Mouse (Mus musculus): Measurements from ENCODE around the gene Kxd1. TPM values are rescaled to one million over a fixed set of nuclear protein-coding genes. Genes with fewer than 3 reads are reported as not detected.

Kxd1 gene
- 92.8 and 107 TPM in 2 replicates for polyA plus RNA-seq (2012; rRNA removed)

- no peak for DNase-seq (ENCODE audit: low read depth)
Observed at GRCm38 (mm10) chr8:70527512-70528181, at the start of gene Kxd1, which contains the start of gene Fkbp8. Gene Kxd1, minus strand, starts transcription at chr8:70527956. Gene Fkbp8, plus strand, starts transcription at chr8:70527724.

GRCm38 (mm10) chr8:70577207-70577606 is 49.5 kb upstream of the Kxd1 start:
- DNase-seq (ENCODE audit: low read depth) = no peak

- no peak for DNase-seq (ENCODE audit: low read depth)
Observed at GRCm38 (mm10) chr8:70574915-70575314, 47.2 kb upstream of the Kxd1 start.

- DNase-seq (ENCODE audit: low read depth) = no peak
Observed at GRCm38 (mm10) chr8:70574302-70574701, 46.5 kb upstream of the Kxd1 start.

GRCm38 (mm10) chr8:70570990-70571389 is 43.2 kb upstream of the Kxd1 start:
- no peak for DNase-seq (ENCODE audit: low read depth)

GRCm38 (mm10) chr8:70570360-70570759 is 42.6 kb upstream of the Kxd1 start:
- no peak for DNase-seq (ENCODE audit: low read depth)

GRCm38 (mm10) chr8:70565561-70565960 is 37.8 kb upstream of the Kxd1 start:
- no peak for DNase-seq (ENCODE audit: low read depth)

GRCm38 (mm10) chr8:70564696-70565235 is 37.0 kb upstream of the Kxd1 start:
- DNase-seq (ENCODE audit: low read depth) = no peak

GRCm38 (mm10) chr8:70563763-70564387 is 36.1 kb upstream of the Kxd1 start:
- DNase-seq (ENCODE audit: low read depth) = no peak

GRCm38 (mm10) chr8:70562802-70563201 is 35.0 kb upstream of the Kxd1 start:
- no peak for DNase-seq (ENCODE audit: low read depth)

- DNase-seq (ENCODE audit: low read depth) = no peak
Observed at GRCm38 (mm10) chr8:70561809-70562535, 34.2 kb upstream of the Kxd1 start.

GRCm38 (mm10) chr8:70561357-70561756 is 33.6 kb upstream of the Kxd1 start:
- DNase-seq (ENCODE audit: low read depth) = no peak

GRCm38 (mm10) chr8:70560564-70560963 is 32.8 kb upstream of the Kxd1 start:
- no peak for DNase-seq (ENCODE audit: low read depth)

- peak; percentile 72 for DNase-seq (ENCODE audit: low read depth)
Observed at GRCm38 (mm10) chr8:70560096-70560495, 32.3 kb upstream of the Kxd1 start.

GRCm38 (mm10) chr8:70558983-70559382 is 31.2 kb upstream of the Kxd1 start:
- no peak for DNase-seq (ENCODE audit: low read depth)

GRCm38 (mm10) chr8:70558334-70558733 is 30.6 kb upstream of the Kxd1 start:
- no peak for DNase-seq (ENCODE audit: low read depth)

- no peak for DNase-seq (ENCODE audit: low read depth)
Observed at GRCm38 (mm10) chr8:70555079-70555747, 27.5 kb upstream of the Kxd1 start.

GRCm38 (mm10) chr8:70553740-70554139 is 26.0 kb upstream of the Kxd1 start:
- no peak for DNase-seq (ENCODE audit: low read depth)

- no peak for DNase-seq (ENCODE audit: low read depth)
Observed at GRCm38 (mm10) chr8:70552836-70553235, 25.1 kb upstream of the Kxd1 start.

- DNase-seq (ENCODE audit: low read depth) = no peak
Observed at GRCm38 (mm10) chr8:70551558-70552161, 23.9 kb upstream of the Kxd1 start.

- DNase-seq (ENCODE audit: low read depth) = no peak
Observed at GRCm38 (mm10) chr8:70549412-70550184, 21.8 kb upstream of the Kxd1 start.

All from gonadal fat pad, adult 2 months (tissue).